17 mouse cellular contexts compared by ENCODE assay signal in the genomic region with DNA sequence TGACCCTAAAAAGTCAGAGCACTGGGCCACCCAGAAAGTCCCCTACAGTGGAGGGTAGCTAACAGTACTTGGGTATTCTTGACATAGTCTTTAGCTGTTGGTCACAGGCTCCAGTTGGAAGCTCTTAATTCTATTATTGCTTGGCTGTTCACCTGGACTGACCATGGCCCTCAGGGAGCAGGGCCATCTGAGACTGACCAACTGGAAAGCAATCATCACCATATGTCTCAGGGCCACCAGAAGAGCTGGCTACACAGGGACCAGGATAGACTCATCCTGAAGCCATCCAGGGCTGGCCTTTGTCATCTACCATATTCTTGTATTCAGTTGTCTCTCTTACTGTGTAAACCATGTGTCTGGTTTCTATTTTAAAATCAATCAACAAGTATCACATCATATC. TPM values are rescaled to one million over a fixed set of nuclear protein-coding genes. Genes with fewer than 3 reads are reported as not detected.
"Had no signal": no experiment of that assay in that cellular context is flagged by ENCODE, and none has a peak within 500 bp of the region (broad histone marks: within the 10 kb centered on the region; RNA-seq: fewer than 3 reads in every experiment).

No protein-coding gene starts in this region.

- H3K27ac ChIP-seq: kidney, postnatal 0 days; layer of hippocampus, adult 2 months; liver, embryonic 13.5 days; midbrain, embryonic 12.5 days; neural tube, embryonic 13.5 days; stomach, embryonic 15.5 days had no signal

- H3K36me3 ChIP-seq: liver, embryonic 13.5 days; midbrain, embryonic 12.5 days; stomach, embryonic 15.5 days had no signal

- H3K4me2 ChIP-seq: liver, embryonic 13.5 days; lung, embryonic 14.5 days; midbrain, embryonic 12.5 days; neural tube, embryonic 13.5 days; stomach, embryonic 15.5 days had no signal

- DNase-seq: kidney, postnatal 25 days; layer of hippocampus, adult 9-11 months; liver, embryonic 13.5 days; lung, embryonic 14.5 days; lung, postnatal 10 days; lung, postnatal 36 days; retina, postnatal 1 day; right cerebral cortex, postnatal 25 days; spleen, adult 18-20 months; thymus, postnatal 25 days had no signal

- ATAC-seq: midbrain, embryonic 16.5 days had no signal

- H3K27me3 ChIP-seq: liver, embryonic 13.5 days; midbrain, embryonic 12.5 days; neural tube, embryonic 13.5 days; stomach, embryonic 15.5 days had no signal

- H3K9me3 ChIP-seq: liver, embryonic 13.5 days; midbrain, embryonic 12.5 days; neural tube, embryonic 13.5 days; stomach, embryonic 15.5 days had no signal

- H3K4me1 ChIP-seq: liver, embryonic 13.5 days; midbrain, embryonic 12.5 days had no signal

- H3K9ac ChIP-seq: liver, embryonic 13.5 days; lung, embryonic 14.5 days; midbrain, embryonic 12.5 days; neural tube, embryonic 13.5 days; stomach, embryonic 15.5 days had no signal

- H3K4me3 ChIP-seq: layer of hippocampus, adult 2 months; liver, embryonic 13.5 days; midbrain, embryonic 12.5 days; myocyte; neural tube, embryonic 13.5 days; stomach, embryonic 15.5 days had no signal

RNA-seq across cellular contexts. Expression of gene Cd83, which starts 15.6 kb away (rescaled TPM):
- polyA plus RNA-seq: myocyte had no signal
